Mouse (Mus musculus) forebrain, postnatal 0 days (tissue): ENCODE measurements around the gene B630019K06Rik. TPM values are rescaled to one million over a fixed set of nuclear protein-coding genes. Genes with fewer than 3 reads are reported as not detected.
A peak's percentile ranks its signal among the peaks of the same experiment; 100 is the strongest.
"Not testable (repeated sequence)": the region's sequence is repeated elsewhere in the genome, so short reads cannot be mapped to it uniquely, and the experiment has no call there.

Source experiments
- ATAC-seq: fragments of 200-750 bp; cut with Nextera tagmentation; 2 replicates; pipeline ENCODE4 v1.8.0; 2017; ENCODE audit warnings: mild to moderate bottlenecking, moderate library complexity
- DNase-seq: peaks from one replicate; pipeline ENCODE4 v3.0.0-alpha.2; 2015
- H3K27ac ChIP-seq: fragments of 300-500 bp; sonication (generic); 2 replicates; pipeline ENCODE4 v1.5.1; 2014; ENCODE audit warnings: low read depth, mild to moderate bottlenecking, antibody characterized with exemption, low read length, moderate library complexity, mixed read lengths
- H3K27me3 ChIP-seq: fragments of 300-500 bp; sonication (generic); 2 replicates; pipeline ENCODE4 v1.6.1; 2014; ENCODE audit warnings: mild to moderate bottlenecking, low read length, mixed read lengths; ENCODE audit not compliant: insufficient read depth
- H3K36me3 ChIP-seq: fragments of 300-500 bp; sonication (generic); 2 replicates; pipeline ENCODE4 v1.6.1; 2014; ENCODE audit warnings: mild to moderate bottlenecking, moderate library complexity; ENCODE audit not compliant: insufficient read depth
- H3K4me1 ChIP-seq: fragments of 300-500 bp; sonication (generic); 2 replicates; pipeline ENCODE4 v1.6.1; 2014; ENCODE audit warnings: antibody characterized with exemption; ENCODE audit not compliant: insufficient read depth
- H3K4me2 ChIP-seq: fragments of 300-500 bp; sonication (generic); 2 replicates; pipeline ENCODE4 v1.6.1; 2014; ENCODE audit warnings: low read depth, mild to moderate bottlenecking, moderate library complexity
- H3K4me3 ChIP-seq: fragments of 300-500 bp; sonication (generic); 2 replicates; pipeline ENCODE4 v1.5.1; 2014; ENCODE audit warnings: low read depth, low read length, mixed read lengths
- H3K9ac ChIP-seq: fragments of 300-500 bp; sonication (generic); 2 replicates; pipeline ENCODE4 v1.6.1; 2014; ENCODE audit warnings: mild to moderate bottlenecking
- H3K9me3 ChIP-seq: fragments of 300-500 bp; sonication (generic); 2 replicates; pipeline ENCODE4 v1.6.1; 2016; ENCODE audit warnings: low read length
- CTCF ChIP-seq: sonication (generic); IDR thresholded peaks from 2 replicates; pipeline ENCODE4 v1.5.1; 2016; ENCODE audit warnings: antibody characterized with exemption, control low read depth, low read depth
- WGBS: fragments of 180-500 bp; shearing (Covaris S2); extraction: QIAGEN DNeasy Blood & Tissue Kit; methylation state at CpG from one replicate; pipeline ENCODE4 v1.1.7; 2014; 5-methylcytosine and 5-hydroxymethylcytosine counted together
- polyA plus RNA-seq: library from polyadenylated mRNA; unstranded; fragments of >200 nt; fragmentation: Nextera tagmentation; extraction: Ambion mirVana; gene quantifications from 2 replicates; pipeline ENCODE4 v1.2.1, GENCODE M21; 2015
- total RNA-seq: library from RNA; depleted of rRNA; stranded (reverse); fragments of >200 nt; gene quantifications from 2 replicates; pipeline ENCODE4 v1.2.3, GENCODE M21; 2014; rRNA removed

B630019K06Rik gene
- total RNA-seq (40.1 and 60.1 TPM in 2 replicates), polyA plus RNA-seq (18.3 and 27.1 TPM in 2 replicates)

DNA sequence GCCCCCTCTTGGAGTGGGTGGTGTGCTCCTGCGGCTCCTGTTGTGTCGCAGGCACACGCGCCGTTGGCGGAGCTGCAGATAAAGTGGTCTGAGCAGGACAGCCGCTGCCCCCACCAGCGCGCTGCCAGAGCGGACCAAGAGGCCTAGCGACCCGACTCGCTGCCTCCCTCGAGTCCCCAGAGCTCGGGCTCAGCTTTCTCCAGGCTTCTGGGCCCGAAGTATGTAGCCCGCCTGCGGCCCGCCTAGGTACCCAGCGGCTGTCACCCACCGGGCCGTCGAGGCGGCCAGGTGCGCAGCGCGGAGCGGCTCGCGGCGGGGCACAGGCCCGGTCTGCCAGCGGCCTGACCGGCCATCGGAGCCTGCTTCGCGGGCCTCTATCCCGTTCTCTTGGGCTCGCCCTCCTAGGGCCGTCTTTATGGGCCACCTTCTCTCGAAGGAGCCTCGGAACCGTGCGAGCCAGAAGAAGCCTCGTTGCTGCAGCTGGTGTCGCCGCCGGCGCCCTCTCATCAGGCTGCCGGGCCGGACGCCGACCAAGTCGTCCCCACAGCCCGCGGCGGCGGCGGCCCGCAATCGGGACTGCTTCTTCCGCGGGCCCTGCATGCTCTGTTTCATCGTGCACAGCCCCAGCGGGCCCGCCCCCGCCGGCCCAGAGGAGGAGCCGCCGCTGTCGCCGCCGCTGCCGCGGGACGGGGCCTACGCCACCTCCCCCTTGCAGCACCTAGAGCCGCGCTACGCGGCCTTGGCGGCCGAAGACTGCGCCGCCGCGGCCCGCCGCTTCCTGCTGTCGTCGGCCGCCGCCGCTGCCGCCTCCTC, at the start of gene B630019K06Rik:
Gene B630019K06Rik (plus strand): TSS at position 40 of the 813 bp plus-strand sequence.
- 0 out of 2 replicates have a peak, but pooled peaks cover 3% of the 10 kb centered on the region for H3K36me3 ChIP-seq
- peak within 1 kb of the TSS; percentile 51 for H3K4me3 ChIP-seq
- 30% methylated on average over 78 of the region's 95 CpGs for WGBS
- no peaks in the 10 kb centered on the region for H3K27me3 ChIP-seq
- DNase-seq (peak; percentile 69), ATAC-seq (peak; percentile 90)
- H3K4me1 ChIP-seq: no peaks in the 10 kb centered on the region
- H3K4me2 ChIP-seq: peak within 1 kb of the TSS; percentile 66
- H3K9ac ChIP-seq: peak within 1 kb of the TSS; percentile 75
- peak within 1 kb of the TSS; percentile 86 for H3K27ac ChIP-seq
- no peak for TF ChIP-seq CTCF
- H3K9me3 ChIP-seq: no peaks in the 10 kb centered on the region

DNA sequence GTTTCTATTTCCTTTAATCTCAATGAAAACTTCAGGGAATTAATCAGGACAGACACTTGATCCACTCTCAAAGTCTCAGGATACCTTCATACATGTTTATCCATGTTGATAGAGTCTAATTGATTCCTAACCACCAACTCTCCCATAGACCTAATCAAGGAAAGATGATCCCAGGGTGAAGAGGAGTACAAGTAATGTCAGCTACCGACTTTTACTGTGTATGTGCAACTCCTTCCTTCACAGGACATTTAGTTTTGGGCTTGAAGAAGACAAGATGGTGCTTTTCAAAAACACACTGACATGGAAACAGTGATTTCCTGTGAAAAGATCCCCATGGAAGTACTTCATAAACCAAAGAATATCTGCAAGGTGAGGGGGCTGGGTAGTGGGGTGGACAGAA, 48.5 kb upstream of the B630019K06Rik start, which contains the start of gene Gm6592:
Gene Gm6592 (plus strand): TSS at position 301 of the 400 bp plus-strand sequence.
- TF ChIP-seq CTCF: no peak
- Histone ChIP-seq H3K9me3 (no peaks in the 10 kb centered on the region), H3K4me3 (no peak within 1 kb of the TSS), H3K27me3 (no peaks in the 10 kb centered on the region), H3K4me2 (no peak within 1 kb of the TSS), H3K36me3 (no peaks in the 10 kb centered on the region), H3K4me1 (no peaks in the 10 kb centered on the region), H3K9ac (no peak within 1 kb of the TSS), H3K27ac (no peak within 1 kb of the TSS)
- DNase-seq (no peak), ATAC-seq (no peak)
- 79% methylated on average over 1 of the region's 1 CpGs for WGBS

DNA sequence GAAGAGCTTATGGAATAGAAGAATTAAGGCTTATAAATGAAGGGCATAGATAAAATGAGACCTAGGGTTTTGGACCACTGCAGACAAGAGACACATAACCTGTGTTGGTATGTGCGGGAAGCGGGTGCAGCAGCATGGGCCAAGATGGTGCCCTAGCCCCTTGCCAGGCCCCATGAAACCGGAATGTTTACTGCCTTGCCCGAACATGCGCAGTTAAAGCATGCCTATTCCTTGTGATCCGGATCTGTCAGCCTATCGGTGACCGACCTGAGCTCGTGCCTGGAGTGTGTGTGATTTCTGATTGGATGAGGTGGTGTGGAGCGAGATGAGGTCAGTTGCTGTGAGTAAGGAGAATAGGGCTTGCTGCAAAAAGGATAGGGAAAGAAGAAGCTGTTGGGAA, 39.7 kb upstream of the B630019K06Rik start:
- no peak overlapping the region for H3K9ac ChIP-seq
- H3K4me3 ChIP-seq: no peak overlapping the region
- DNase-seq (no peak), ATAC-seq (no peak)
- H3K4me2 ChIP-seq: no peak overlapping the region
- WGBS: 93% methylated on average over 10 of the region's 10 CpGs
- no peaks in the 10 kb centered on the region for H3K9me3 ChIP-seq
- no peaks in the 10 kb centered on the region for H3K4me1 ChIP-seq
- no peaks in the 10 kb centered on the region for H3K36me3 ChIP-seq
- H3K27me3 ChIP-seq: no peaks in the 10 kb centered on the region
- TF ChIP-seq CTCF: no peak
- H3K27ac ChIP-seq: no peak overlapping the region

DNA sequence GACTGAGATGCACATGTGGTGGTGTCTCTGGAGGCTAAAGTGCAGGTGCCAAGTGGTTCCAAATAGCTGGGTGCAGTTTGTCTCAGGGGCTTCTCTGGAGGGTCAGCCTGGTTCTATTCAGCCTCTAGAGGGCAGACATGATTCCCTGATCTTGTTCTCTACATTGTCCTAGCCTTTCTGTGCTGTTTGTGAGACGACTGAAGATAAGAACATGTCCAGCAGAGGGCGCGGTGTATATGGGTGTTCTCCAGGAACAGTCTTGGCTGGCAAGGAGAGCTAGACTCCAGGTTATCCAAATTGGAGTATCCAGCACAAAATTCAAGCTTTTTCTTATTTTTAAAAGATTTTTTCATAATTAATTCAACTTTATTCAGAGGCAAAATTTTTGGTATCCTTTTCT, 27.9 kb upstream of the B630019K06Rik start:
- H3K4me2 ChIP-seq, H3K4me3 ChIP-seq, H3K9ac ChIP-seq, H3K4me1 ChIP-seq, H3K27me3 ChIP-seq, H3K36me3 ChIP-seq, H3K9me3 ChIP-seq, H3K27ac ChIP-seq: not testable (repeated sequence)
- peak; percentile 64 for TF ChIP-seq CTCF
- ATAC-seq (peak; percentile 65), DNase-seq (peak; percentile 65)
- 7% methylated on average over 3 of the region's 3 CpGs for WGBS

DNA sequence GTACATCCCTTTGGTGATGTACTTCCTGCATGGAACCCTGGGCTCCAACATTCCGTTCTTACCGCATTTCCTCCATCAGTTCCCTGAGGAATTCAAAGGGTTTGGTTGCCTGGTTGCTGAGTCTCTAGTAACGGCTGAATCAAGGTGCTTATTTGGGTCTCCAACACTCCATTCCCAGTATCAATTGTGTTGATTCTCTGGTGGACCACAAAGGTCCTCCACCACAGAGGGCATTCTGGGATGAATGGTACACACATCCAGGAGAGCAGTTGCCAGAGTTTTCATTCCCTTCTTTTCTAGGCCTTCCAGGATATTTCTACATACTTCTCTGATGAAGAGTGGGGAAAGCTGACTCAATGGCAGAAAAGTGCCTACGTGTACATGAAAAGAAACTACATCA, 18.2 kb upstream of the B630019K06Rik start, which contains the start of gene Gm5751:
Gene Gm5751 (plus strand): TSS at position 301 of the 400 bp plus-strand sequence.
- H3K4me3 ChIP-seq, H3K27ac ChIP-seq, DNase-seq, H3K36me3 ChIP-seq, ATAC-seq, H3K9me3 ChIP-seq, H3K4me1 ChIP-seq, H3K9ac ChIP-seq, H3K4me2 ChIP-seq, H3K27me3 ChIP-seq: not testable (repeated sequence)
- 96% methylated on average over 3 of the region's 4 CpGs for WGBS

DNA sequence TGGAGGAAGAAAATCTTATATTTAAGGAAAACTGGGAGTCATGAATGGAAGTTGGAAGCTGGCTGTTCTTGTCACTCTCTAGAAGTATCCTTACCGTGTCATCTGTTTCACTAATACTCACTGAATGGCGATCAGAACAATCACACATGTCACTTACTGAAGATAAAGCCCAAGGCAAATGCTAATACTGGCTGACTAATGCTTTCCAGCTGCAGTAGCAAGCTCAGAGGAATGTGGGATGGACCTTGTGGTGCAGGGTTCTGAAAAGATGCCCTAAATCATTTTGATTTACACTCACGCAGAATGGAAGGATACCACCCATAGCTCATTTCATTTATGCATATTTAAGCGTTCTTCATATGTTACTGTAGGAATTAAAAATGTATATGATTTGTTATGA, 7.8 kb upstream of the B630019K06Rik start:
- Histone ChIP-seq H3K4me2 (no peak overlapping the region), H3K27me3 (no peaks in the 10 kb centered on the region), H3K9ac (no peak overlapping the region), H3K4me3 (no peak overlapping the region), H3K4me1 (no peaks in the 10 kb centered on the region), H3K36me3 (0 out of 2 replicates have a peak, but pooled peaks cover 3% of the 10 kb centered on the region), H3K9me3 (no peaks in the 10 kb centered on the region), H3K27ac (no peak overlapping the region)
- TF ChIP-seq CTCF: no peak
- no peak for ATAC-seq
- DNase-seq: no peak
- WGBS: 75% methylated on average over 4 of the region's 4 CpGs

DNA sequence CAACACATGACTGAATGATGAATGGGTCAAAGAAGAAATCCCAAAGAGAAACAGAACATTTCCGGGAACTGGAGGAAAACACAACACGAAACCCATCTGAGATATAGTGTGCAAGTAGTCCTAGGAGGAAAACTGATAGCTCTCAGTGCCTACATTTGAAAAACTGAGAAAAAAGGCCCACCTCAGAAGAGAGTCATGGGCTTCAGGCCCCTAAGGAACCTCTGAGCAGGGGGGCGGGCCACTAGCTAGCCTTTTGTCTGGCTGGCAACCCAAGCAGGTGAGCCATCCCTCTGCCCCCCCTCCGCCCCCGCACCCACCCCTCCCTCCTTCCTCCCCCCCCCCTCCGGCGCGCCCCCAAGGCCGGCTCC, 223 bp upstream of the B630019K06Rik start:
- DNase-seq: peak; percentile 16
- Histone ChIP-seq H3K4me3 (peak overlapping the region; percentile 51), H3K36me3 (0 out of 2 replicates have a peak, but pooled peaks cover 3% of the 10 kb centered on the region), H3K4me1 (no peaks in the 10 kb centered on the region), H3K9me3 (no peaks in the 10 kb centered on the region), H3K27ac (no peak overlapping the region), H3K4me2 (peak overlapping the region; percentile 66), H3K27me3 (no peaks in the 10 kb centered on the region), H3K9ac (peak overlapping the region; percentile 75)
- ATAC-seq: peak; percentile 12
- WGBS: 32% methylated on average over 5 of the region's 9 CpGs
- TF ChIP-seq CTCF: no peak
